Mouse (Mus musculus) layer of hippocampus, adult 2 months (tissue): Measurements from ENCODE around the gene Cep290. TPM values are rescaled to one million over a fixed set of nuclear protein-coding genes. Genes with fewer than 3 reads are reported as not detected.

Source experiments
- DNase-seq, 2 experiments: peaks; one replicate each; pipeline ENCODE4 v3.0.0; 2022; ENCODE audit warnings: low spot score in 2 of 2
- H3K27ac ChIP-seq: fragments of 200-600 bp; 2 replicates; pipeline ENCODE4 v1.8.1; 2022
- H3K4me3 ChIP-seq: fragments of 200-600 bp; 2 replicates; pipeline ENCODE4 v1.8.1; 2022; ENCODE audit warnings: mild to moderate bottlenecking
- CTCF ChIP-seq: fragments of 200-600 bp; conservative IDR thresholded peaks from 2 replicates; pipeline ENCODE4 v1.8.1; 2022; ENCODE audit warnings: antibody characterized with exemption, mild to moderate bottlenecking, moderate library complexity
- total RNA-seq, 2 experiments: library from RNA; stranded (reverse); gene quantifications; 2 replicates each; pipeline ENCODE4 v1.2.3; 2021

Gene Cep290
- total RNA-seq, 2 experiments from 2014 or later: 13.4 to 14.9 TPM

- peak; percentile 13 to 16 for DNase-seq
- TF ChIP-seq CTCF: no peak
- H3K27ac ChIP-seq: no peak overlapping the region
- no peak overlapping the region for H3K4me3 ChIP-seq
These were observed 130.0 kb downstream of the Cep290 start for GRCm38 (mm10) chr10:100617233-100617903.

DNA sequence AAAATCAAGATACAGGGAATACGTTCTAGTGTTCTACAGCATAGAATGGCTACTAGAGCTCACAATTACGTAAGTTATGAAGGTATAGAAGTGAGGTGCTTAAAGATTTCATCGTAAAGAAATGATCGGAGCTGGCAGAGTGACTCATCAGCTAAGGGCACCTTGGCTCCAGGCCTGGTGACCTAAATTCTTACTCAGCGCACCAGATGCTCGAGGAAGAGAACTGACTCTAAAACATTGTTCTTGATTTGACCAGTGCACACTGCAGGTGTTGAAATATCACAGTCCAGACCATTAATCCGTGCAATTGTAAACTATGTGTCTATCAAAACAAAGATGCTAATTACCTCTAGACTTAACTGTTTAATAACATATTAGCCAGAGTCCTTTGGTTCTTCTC is 132.1 kb downstream of the Cep290 start:
- Histone ChIP-seq H3K4me3 (no peak overlapping the region), H3K27ac (no peak overlapping the region)
- no peak for TF ChIP-seq CTCF
- no peak for DNase-seq

- TF ChIP-seq CTCF: no peak
- Histone ChIP-seq H3K27ac (no peak overlapping the region), H3K4me3 (no peak overlapping the region)
- no peak for DNase-seq
These were observed 132.7 kb downstream of the Cep290 start for GRCm38 (mm10) chr10:100620040-100620439.

GRCm38 (mm10) chr10:100622494-100622893 is 135.1 kb downstream of the Cep290 start:
- no peak for TF ChIP-seq CTCF
- no peak for DNase-seq
- Histone ChIP-seq H3K27ac (no peak overlapping the region), H3K4me3 (no peak overlapping the region)

Other genes starting within 250 kb of the Cep290 start
- gene Gm4301, start 151.9 kb upstream of the Cep290 start, total RNA-seq: not detected
- not detected for gene Gm4302, start 146.7 kb upstream of the Cep290 start, total RNA-seq
- not detected for gene Gm4303, start 141.6 kb upstream of the Cep290 start, total RNA-seq
- not detected for gene Gm4305, start 136.5 kb upstream of the Cep290 start, total RNA-seq
- gene Gm4307, start 126.2 kb upstream of the Cep290 start, total RNA-seq: not detected
- not detected for gene Gm4312, start 105.0 kb upstream of the Cep290 start, total RNA-seq
- 10 to 100 TPM in 1 of 2 experiments, 1 to 10 TPM in 1; 9.8 to 12.0 TPM for gene Tmtc3, start 208 bp upstream of the Cep290 start, total RNA-seq
- gene 4930430F08Rik, start 102.9 kb downstream of the Cep290 start, total RNA-seq: 10 to 100 TPM; 22.7 to 27.2 TPM
- not detected for gene 1700017N19Rik, start 102.9 kb downstream of the Cep290 start, total RNA-seq